Mouse (Mus musculus) heart, postnatal 0 days (tissue): ENCODE measurements around the gene Rbm47.

Experiments used
- CTCF ChIP-seq: IDR thresholded peaks from 2 replicates; pipeline ENCODE4 v1.5.1; 2016; ENCODE audit warnings: antibody characterized with exemption, control low read depth, low read depth
- EP300 ChIP-seq: IDR thresholded peaks from 2 replicates; pipeline ENCODE4 v1.6.1; 2016; ENCODE audit warnings: antibody characterized with exemption, low read depth

DNA sequence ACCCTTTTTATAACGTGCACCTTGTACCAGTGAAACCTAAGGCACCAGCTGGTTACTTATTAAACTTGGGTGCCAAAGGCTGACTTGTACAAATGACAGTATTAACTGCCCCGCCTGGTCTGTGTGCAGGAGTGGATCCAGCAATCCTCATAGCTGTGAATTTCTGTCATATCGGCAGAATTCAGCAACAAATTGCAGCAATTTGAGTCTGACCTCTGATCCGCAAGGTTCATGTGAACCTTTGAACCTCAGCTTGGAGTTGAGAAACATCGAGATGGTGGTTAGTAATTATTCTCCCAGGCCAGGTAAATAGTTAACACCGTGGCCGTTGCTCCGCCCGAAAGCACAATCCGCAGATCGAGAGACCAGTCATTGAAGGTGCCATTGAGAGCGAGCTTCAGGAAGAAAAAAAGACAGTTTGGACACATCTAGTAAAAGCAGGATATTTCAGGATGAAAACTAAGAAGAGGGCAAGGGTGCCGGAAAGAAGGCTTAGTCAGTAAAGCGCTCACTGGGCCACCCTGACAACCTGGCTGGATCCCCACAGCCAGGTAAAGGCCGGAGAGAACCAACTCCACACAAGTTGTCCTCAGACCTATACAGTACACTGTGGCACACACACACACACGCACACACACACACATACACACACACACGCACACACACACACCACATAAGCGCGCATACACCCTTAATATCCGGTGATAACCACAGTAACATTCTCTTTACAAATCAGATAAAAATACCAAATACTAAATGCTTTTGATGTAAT, 120.0 kb downstream of the Rbm47 start:
- TF ChIP-seq CTCF: no peak
- TF ChIP-seq EP300: no peak
